Mouse (Mus musculus) embryonic fibroblast, embryonic 13.5 days (primary cell): Measurements from ENCODE around the gene Kif24.

ENCODE experiments used
- CTCF ChIP-seq: IDR thresholded peaks from 2 replicates; pipeline ENCODE4 v1.5.1; 2011; ENCODE audit warnings: mild to moderate bottlenecking, control low read depth, low read length, moderate library complexity, borderline replicate concordance; ENCODE audit not compliant: insufficient read depth
- POLR2A ChIP-seq: IDR thresholded peaks from 2 replicates; pipeline ENCODE4 v1.6.1; 2011; ENCODE audit warnings: low read depth, mild to moderate bottlenecking, control low read depth, low read length, moderate library complexity

GRCm38 (mm10) chr4:41497046-41497445, 32.4 kb upstream of the Kif24 start:
- TF ChIP-seq POLR2A (no peak), CTCF (no peak)
